Mouse (Mus musculus): Measurements from ENCODE around the gene Fads2. TPM values are rescaled to one million over a fixed set of nuclear protein-coding genes. Genes with fewer than 3 reads are reported as not detected.

The Fads2 gene
- total RNA-seq, 1 experiment from 2014 or later: 36.4 TPM

GRCm38 (mm10) chr19:10070186-10070980 lies 31.2 kb downstream of the Fads2 start:
- ATAC-seq (replicated peaks in 1 of 2; ENCODE audit: insufficient read depth in 1 of 2, low FRiP score in 2 of 2, low TSS enrichment in 1 of 2, low read depth in 1 of 2, poor library complexity in 2 of 2, severe bottlenecking in 2 of 2): peak; percentile 46 to 57

GRCm38 (mm10) chr19:10067701-10068100 lies 33.8 kb downstream of the Fads2 start:
- no peak for ATAC-seq (replicated peaks in 1 of 2; ENCODE audit: insufficient read depth in 1 of 2, low FRiP score in 2 of 2, low TSS enrichment in 1 of 2, low read depth in 1 of 2, poor library complexity in 2 of 2, severe bottlenecking in 2 of 2)

- no peak for ATAC-seq (replicated peaks in 1 of 2; ENCODE audit: insufficient read depth in 1 of 2, low FRiP score in 2 of 2, low TSS enrichment in 1 of 2, low read depth in 1 of 2, poor library complexity in 2 of 2, severe bottlenecking in 2 of 2)
Measured at GRCm38 (mm10) chr19:10066502-10066901, 35.0 kb downstream of the Fads2 start.

- no peak for ATAC-seq (replicated peaks in 1 of 2; ENCODE audit: insufficient read depth in 1 of 2, low FRiP score in 2 of 2, low TSS enrichment in 1 of 2, low read depth in 1 of 2, poor library complexity in 2 of 2, severe bottlenecking in 2 of 2)
Measured at GRCm38 (mm10) chr19:10066189-10066500, 35.4 kb downstream of the Fads2 start.

GRCm38 (mm10) chr19:10065465-10066188 lies 35.9 kb downstream of the Fads2 start:
- ATAC-seq (replicated peaks in 1 of 2; ENCODE audit: insufficient read depth in 1 of 2, low FRiP score in 2 of 2, low TSS enrichment in 1 of 2, low read depth in 1 of 2, poor library complexity in 2 of 2, severe bottlenecking in 2 of 2): no peak

GRCm38 (mm10) chr19:10064173-10065012 lies 37.2 kb downstream of the Fads2 start:
- peak; percentile 91 to 96 for ATAC-seq (replicated peaks in 1 of 2; ENCODE audit: insufficient read depth in 1 of 2, low FRiP score in 2 of 2, low TSS enrichment in 1 of 2, low read depth in 1 of 2, poor library complexity in 2 of 2, severe bottlenecking in 2 of 2)

DNA sequence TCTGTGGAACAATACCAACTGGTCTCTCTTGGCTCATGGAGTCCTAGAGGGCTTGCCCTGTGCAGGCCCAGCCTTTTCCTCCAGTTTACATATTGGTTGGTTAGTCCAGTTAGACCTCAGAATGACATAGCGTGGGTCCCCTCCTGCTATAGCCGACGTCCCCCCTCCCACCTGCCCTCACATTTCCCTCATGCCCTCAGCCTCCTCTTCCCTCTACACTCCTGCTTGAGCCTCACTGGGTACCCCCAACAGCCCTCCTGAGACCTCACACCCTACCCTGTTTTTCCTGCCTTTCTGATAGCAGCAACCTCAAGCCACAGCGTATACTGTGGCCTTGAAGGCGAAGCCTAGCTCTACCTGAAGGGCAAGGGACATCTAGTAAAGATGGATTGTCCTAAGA lies 38.7 kb downstream of the Fads2 start:
- no peak for ATAC-seq (replicated peaks in 1 of 2; ENCODE audit: insufficient read depth in 1 of 2, low FRiP score in 2 of 2, low TSS enrichment in 1 of 2, low read depth in 1 of 2, poor library complexity in 2 of 2, severe bottlenecking in 2 of 2)

- ATAC-seq (replicated peaks in 1 of 2; ENCODE audit: insufficient read depth in 1 of 2, low FRiP score in 2 of 2, low TSS enrichment in 1 of 2, low read depth in 1 of 2, poor library complexity in 2 of 2, severe bottlenecking in 2 of 2): no peak
Measured at GRCm38 (mm10) chr19:10062292-10062691, 39.3 kb downstream of the Fads2 start.

DNA sequence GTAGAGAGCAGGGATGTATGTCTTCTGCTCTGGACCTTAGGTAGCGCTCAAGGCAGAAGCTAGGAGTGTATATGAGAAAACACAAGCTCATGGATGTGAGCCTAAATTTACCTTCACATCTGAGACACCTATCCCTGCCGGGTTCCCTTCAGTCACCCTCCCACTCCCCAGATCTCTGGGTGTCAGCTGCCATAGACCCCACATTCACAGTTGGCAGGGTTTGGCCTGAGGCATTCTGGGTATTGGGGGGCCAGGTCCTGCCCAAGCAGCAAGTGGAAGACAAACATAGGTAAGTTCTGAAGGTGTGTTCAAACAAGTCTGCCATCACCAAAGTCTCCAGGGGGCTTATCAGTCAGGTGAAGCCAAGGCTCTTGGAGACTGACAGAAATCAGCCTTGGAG lies 39.9 kb downstream of the Fads2 start:
- ATAC-seq (replicated peaks in 1 of 2; ENCODE audit: insufficient read depth in 1 of 2, low FRiP score in 2 of 2, low TSS enrichment in 1 of 2, low read depth in 1 of 2, poor library complexity in 2 of 2, severe bottlenecking in 2 of 2): no peak

DNA sequence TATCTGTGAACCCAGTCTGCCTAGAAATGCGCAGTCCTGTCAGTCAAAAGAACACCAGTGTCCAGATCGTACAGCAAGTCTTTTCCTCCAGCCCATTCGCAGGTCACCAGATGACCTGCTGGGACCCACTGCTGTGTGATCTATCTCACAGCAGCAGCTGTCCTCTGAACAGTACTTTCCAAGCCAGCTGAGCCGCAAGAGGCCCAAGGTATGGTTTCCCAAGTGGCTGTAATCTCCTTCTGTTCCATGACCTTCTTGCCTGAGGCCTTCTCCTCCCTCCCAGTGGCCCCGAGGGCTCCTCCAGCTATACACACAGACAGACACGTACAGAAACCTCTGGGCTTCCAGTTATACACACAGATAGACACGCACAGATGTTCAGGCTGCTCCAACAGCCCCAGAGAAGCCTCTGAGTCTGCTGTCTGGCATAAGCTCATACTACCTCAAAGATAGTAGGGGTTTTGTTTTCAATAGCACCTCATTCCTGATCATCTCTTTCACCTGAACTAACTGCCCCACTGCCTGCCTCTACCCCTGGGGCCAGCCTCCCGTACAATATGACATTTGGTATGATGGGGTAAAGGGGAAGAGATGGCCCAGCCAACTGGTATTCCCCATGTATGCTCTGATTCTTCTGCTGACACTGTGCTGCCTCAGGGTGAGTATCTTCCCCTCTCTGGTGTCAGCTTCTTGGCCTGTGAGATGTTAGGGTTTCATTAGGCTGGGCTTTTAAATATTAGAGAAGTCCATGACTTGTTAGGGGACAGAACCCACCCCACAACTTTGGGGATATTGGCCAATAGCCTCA lies 40.6 kb downstream of the Fads2 start:
- ATAC-seq (replicated peaks in 1 of 2; ENCODE audit: insufficient read depth in 1 of 2, low FRiP score in 2 of 2, low TSS enrichment in 1 of 2, low read depth in 1 of 2, poor library complexity in 2 of 2, severe bottlenecking in 2 of 2): no peak

DNA sequence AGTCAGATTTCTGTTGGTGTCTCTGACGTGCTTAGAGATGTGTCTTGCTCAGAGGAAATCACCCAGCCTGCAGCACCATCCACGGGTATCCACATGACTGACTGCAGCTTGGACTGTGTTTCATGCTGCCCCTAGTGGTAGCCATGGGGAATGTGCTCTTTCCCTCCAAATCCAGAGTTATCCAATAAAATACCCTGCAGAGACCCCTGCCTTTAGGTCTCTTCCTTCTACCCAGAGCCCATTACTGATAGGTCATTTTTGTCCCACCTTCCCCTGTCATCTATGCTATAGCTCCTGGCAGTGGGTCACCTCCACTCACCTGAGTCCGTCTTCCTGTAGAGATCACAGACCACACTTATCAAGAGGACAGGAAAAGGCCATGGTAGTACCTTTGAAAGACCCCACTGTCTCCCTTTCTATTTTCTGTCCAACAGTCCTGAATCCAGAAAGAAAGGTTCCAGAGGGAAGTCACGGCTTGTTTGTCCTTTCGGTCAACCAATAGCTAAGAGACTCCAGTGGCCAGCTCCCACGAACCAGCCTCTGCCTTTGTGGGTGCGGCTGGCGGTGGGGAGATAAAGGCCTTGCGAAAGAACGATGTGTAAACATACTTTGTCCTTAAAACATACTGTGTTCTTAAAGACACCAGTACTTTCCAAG lies 41.5 kb downstream of the Fads2 start:
- no peak for ATAC-seq (replicated peaks in 1 of 2; ENCODE audit: insufficient read depth in 1 of 2, low FRiP score in 2 of 2, low TSS enrichment in 1 of 2, low read depth in 1 of 2, poor library complexity in 2 of 2, severe bottlenecking in 2 of 2)

DNA sequence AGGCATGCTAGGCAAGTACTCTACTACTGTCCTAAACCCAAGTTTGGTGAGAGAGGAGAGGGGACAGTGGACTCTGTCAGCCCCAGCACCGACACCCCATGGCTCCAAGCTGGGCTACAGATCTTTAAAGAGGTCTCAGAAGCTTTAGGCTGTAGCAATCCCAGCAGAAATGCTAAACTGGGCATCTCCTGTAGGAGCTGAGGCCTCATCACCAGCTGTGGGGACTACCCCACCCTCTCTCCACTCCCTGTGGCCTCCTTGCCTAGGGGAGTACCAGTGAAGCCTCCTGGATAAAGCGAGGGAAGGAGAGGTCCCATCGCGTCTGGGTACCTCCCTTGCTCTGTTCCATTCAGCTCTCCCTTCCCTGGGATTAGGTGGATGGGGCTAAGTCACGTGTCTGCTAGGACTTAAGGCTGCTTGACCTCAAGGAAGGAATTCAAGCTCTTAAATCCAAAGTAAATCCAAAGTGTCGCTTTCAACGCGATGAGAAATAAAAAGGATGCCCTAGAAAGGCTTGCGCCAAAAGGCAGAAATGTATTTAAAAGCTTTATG lies 42.6 kb downstream of the Fads2 start:
- no peak for ATAC-seq (replicated peaks in 1 of 2; ENCODE audit: insufficient read depth in 1 of 2, low FRiP score in 2 of 2, low TSS enrichment in 1 of 2, low read depth in 1 of 2, poor library complexity in 2 of 2, severe bottlenecking in 2 of 2)

- ATAC-seq (replicated peaks in 1 of 2; ENCODE audit: insufficient read depth in 1 of 2, low FRiP score in 2 of 2, low TSS enrichment in 1 of 2, low read depth in 1 of 2, poor library complexity in 2 of 2, severe bottlenecking in 2 of 2): no peak
Measured at GRCm38 (mm10) chr19:10058352-10058825, 43.2 kb downstream of the Fads2 start.

GRCm38 (mm10) chr19:10057486-10058351 lies 43.8 kb downstream of the Fads2 start:
- ATAC-seq (replicated peaks in 1 of 2; ENCODE audit: insufficient read depth in 1 of 2, low FRiP score in 2 of 2, low TSS enrichment in 1 of 2, low read depth in 1 of 2, poor library complexity in 2 of 2, severe bottlenecking in 2 of 2): no peak

DNA sequence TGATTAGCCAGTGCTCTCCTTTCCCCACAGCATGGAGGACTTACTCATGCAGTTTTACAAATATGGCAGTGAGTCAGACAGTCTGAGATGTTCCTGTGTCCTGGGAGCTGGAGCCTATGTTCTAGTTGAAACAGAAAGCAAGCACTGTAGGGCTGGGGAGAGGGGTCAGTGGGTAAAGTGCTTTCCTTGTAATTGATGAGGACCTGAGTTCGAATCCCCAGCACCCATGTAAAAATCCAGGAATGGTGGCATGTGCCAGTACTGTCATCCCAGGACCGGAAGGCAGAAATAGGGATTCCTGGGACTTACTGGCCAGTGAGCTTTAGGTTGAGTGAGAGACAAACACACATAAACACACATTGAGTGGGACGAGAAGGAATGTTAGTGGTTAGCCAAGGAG lies 44.9 kb downstream of the Fads2 start:
- no peak for ATAC-seq (replicated peaks in 1 of 2; ENCODE audit: insufficient read depth in 1 of 2, low FRiP score in 2 of 2, low TSS enrichment in 1 of 2, low read depth in 1 of 2, poor library complexity in 2 of 2, severe bottlenecking in 2 of 2)

All from hematopoietic stem cell, adult 5-6 weeks (primary cell).